Mouse (Mus musculus): Measurements from ENCODE around the gene Ubxn11.
"Not testable (repeated sequence)": the region's sequence is repeated elsewhere in the genome, so short reads cannot be mapped to it uniquely, and the experiment has no call there.

Ubxn11 gene

GRCm38 (mm10) chr4:134144297-134144696 is 41.9 kb downstream of the Ubxn11 start:
- not testable (repeated sequence) for DNase-seq (ENCODE audit: low read depth, low spot score)

- DNase-seq (ENCODE audit: low read depth, low spot score), result no peak
Measured at GRCm38 (mm10) chr4:134149389-134149788, 47.0 kb downstream of the Ubxn11 start.

GRCm38 (mm10) chr4:134152112-134152511 is 49.7 kb downstream of the Ubxn11 start:
- no peak for DNase-seq (ENCODE audit: low read depth, low spot score)

- no peak for DNase-seq (ENCODE audit: low read depth, low spot score)
Measured at GRCm38 (mm10) chr4:134153656-134154055, 51.3 kb downstream of the Ubxn11 start.

- DNase-seq (ENCODE audit: low read depth, low spot score), result no peak
Measured at GRCm38 (mm10) chr4:134154354-134154753, 52.0 kb downstream of the Ubxn11 start.

- DNase-seq (ENCODE audit: low read depth, low spot score), result no peak
Measured at GRCm38 (mm10) chr4:134155531-134155930, 53.2 kb downstream of the Ubxn11 start.

GRCm38 (mm10) chr4:134155961-134156465 is 53.6 kb downstream of the Ubxn11 start:
- DNase-seq (ENCODE audit: low read depth, low spot score), result no peak

- no peak for DNase-seq (ENCODE audit: low read depth, low spot score)
Measured at GRCm38 (mm10) chr4:134156744-134157143, 54.4 kb downstream of the Ubxn11 start.

- no peak for DNase-seq (ENCODE audit: low read depth, low spot score)
Measured at GRCm38 (mm10) chr4:134157558-134157957, 55.2 kb downstream of the Ubxn11 start.

GRCm38 (mm10) chr4:134158774-134159173 is 56.4 kb downstream of the Ubxn11 start:
- DNase-seq (ENCODE audit: low read depth, low spot score), result no peak

GRCm38 (mm10) chr4:134160071-134160470 is 57.7 kb downstream of the Ubxn11 start:
- peak; percentile 69 for DNase-seq (ENCODE audit: low read depth, low spot score)

GRCm38 (mm10) chr4:134164591-134164990 is 62.2 kb downstream of the Ubxn11 start:
- DNase-seq (ENCODE audit: low read depth, low spot score), result no peak

- no peak for DNase-seq (ENCODE audit: low read depth, low spot score)
Measured at GRCm38 (mm10) chr4:134165024-134165423, 62.7 kb downstream of the Ubxn11 start.

GRCm38 (mm10) chr4:134165548-134166465 is 63.4 kb downstream of the Ubxn11 start:
- no peak for DNase-seq (ENCODE audit: low read depth, low spot score)

- peak; percentile 63 for DNase-seq (ENCODE audit: low read depth, low spot score)
Measured at GRCm38 (mm10) chr4:134166906-134167305, 64.5 kb downstream of the Ubxn11 start.

GRCm38 (mm10) chr4:134172391-134172790 is 70.0 kb downstream of the Ubxn11 start:
- no peak for DNase-seq (ENCODE audit: low read depth, low spot score)
